Mouse (Mus musculus): ENCODE data around the gene Tgfbr3. TPM values are rescaled to one million over a fixed set of nuclear protein-coding genes. Genes with fewer than 3 reads are reported as not detected.

Tgfbr3 gene
- polyA plus RNA-seq, 1 experiment from 2014 or later: 7.2 TPM

- H3K27me3 ChIP-seq (ENCODE audit: low read depth, poor library complexity, severe bottlenecking): no peaks in the 10 kb centered on the region
- no peak for DNase-seq (ENCODE audit: low spot score)
- H3K27ac ChIP-seq (replicated peaks): no peak overlapping the region
- 59% methylated on average over 8 of the region's 8 CpGs for WGBS
- H3K36me3 ChIP-seq: no peaks in the 10 kb centered on the region
- H3K9me3 ChIP-seq (replicated peaks): no peaks in the 10 kb centered on the region
- H3K4me1 ChIP-seq: peaks cover 37% of the 10 kb centered on the region
- no peak overlapping the region for H3K4me3 ChIP-seq
Measured at GRCm38 (mm10) chr5:107167872-107168300, 121.5 kb downstream of the Tgfbr3 start.

- H3K27ac ChIP-seq (replicated peaks): no peak overlapping the region
- H3K4me1 ChIP-seq: peaks cover 37% of the 10 kb centered on the region
- no peak overlapping the region for H3K4me3 ChIP-seq
Measured at GRCm38 (mm10) chr5:107167373-107167772, 122.1 kb downstream of the Tgfbr3 start.

DNA sequence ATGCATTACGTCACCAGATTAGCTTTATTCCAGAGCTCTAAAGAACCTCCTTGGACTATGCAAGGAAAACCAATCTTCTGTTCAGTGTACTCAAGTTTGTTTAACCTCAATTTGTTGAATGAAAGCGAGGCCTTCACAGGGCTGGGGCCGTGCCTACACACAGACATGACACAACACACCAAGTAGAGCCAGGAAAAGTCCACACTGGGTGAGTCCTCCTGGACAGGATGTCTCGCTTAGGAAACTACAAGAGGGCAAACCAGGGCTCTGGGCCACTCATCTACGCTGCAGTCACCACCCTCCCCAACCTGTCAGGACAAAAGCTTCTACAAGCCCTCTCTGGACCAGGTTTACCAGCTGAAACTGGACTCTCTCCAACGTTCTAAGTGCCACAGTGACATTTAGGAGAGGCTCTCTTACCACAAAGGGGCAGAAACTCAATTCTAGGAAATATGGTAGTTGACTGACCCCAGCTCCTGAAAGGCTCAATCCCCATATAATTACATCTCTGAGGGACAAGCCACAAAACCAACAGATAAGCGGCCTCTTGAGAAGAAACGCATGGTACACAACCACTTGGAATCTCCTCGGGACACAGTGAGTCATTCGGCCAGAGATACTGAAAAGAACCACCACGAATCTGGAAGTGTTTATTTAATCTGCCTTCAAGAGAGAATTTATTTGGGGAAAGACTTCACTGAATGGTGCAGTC, 122.6 kb downstream of the Tgfbr3 start:
- Histone ChIP-seq H3K4me3 (no peak overlapping the region), H3K27ac (replicated peaks) (0 out of 2 replicates have a peak overlapping the region, but pooled peaks have one; percentile 9), H3K9me3 (replicated peaks) (no peaks in the 10 kb centered on the region), H3K36me3 (no peaks in the 10 kb centered on the region), H3K4me1 (peaks cover 34% of the 10 kb centered on the region), H3K27me3 (ENCODE audit: low read depth, poor library complexity, severe bottlenecking) (no peaks in the 10 kb centered on the region)
- WGBS: 59% methylated on average over 11 of the region's 11 CpGs
- DNase-seq (ENCODE audit: low spot score): no peak

More at GRCm38 (mm10) chr5:107167373-107167772, 122.1 kb downstream of the Tgfbr3 start:
- H3K9me3 ChIP-seq (replicated peaks): no peaks in the 10 kb centered on the region
- 64% methylated on average over 12 of the region's 12 CpGs for WGBS
- no peaks in the 10 kb centered on the region for H3K27me3 ChIP-seq (ENCODE audit: low read depth, poor library complexity, severe bottlenecking)
- H3K36me3 ChIP-seq: no peaks in the 10 kb centered on the region
- no peak for DNase-seq (ENCODE audit: low spot score)

DNA sequence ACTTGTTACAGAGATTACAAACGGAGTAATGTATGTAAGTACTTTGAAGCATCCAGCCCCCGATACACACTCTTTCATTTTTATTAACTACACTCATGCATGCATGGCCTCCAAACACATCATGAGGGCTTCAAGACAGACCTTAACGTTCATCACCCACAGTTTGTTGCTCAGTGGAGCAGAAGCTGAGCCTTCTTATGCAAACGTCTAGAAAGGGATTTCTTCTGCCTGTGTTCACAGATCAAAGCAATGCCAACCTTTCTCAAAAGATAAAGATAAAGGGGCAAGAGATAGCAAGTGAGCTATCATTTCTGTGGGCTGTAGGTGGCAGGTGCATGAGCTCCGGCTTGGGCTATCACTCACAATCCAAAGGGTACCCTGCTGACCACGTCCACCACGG, 123.7 kb downstream of the Tgfbr3 start:
- Histone ChIP-seq H3K27me3 (ENCODE audit: low read depth, poor library complexity, severe bottlenecking) (no peaks in the 10 kb centered on the region), H3K36me3 (no peaks in the 10 kb centered on the region), H3K4me3 (no peak overlapping the region), H3K4me1 (peaks cover 27% of the 10 kb centered on the region), H3K27ac (replicated peaks) (no peak overlapping the region), H3K9me3 (replicated peaks) (no peaks in the 10 kb centered on the region)
- 74% methylated on average over 7 of the region's 7 CpGs for WGBS
- DNase-seq (ENCODE audit: low spot score): no peak

- H3K9me3 ChIP-seq (replicated peaks): no peaks in the 10 kb centered on the region
- H3K27me3 ChIP-seq (ENCODE audit: low read depth, poor library complexity, severe bottlenecking): no peaks in the 10 kb centered on the region
- no peak overlapping the region for H3K4me3 ChIP-seq
- H3K27ac ChIP-seq (replicated peaks): no peak overlapping the region
- no peak for DNase-seq (ENCODE audit: low spot score)
- 91% methylated on average over 5 of the region's 5 CpGs for WGBS
- no peaks in the 10 kb centered on the region for H3K36me3 ChIP-seq
- H3K4me1 ChIP-seq: peaks cover 27% of the 10 kb centered on the region
Measured at GRCm38 (mm10) chr5:107165271-107165670, 124.2 kb downstream of the Tgfbr3 start.

GRCm38 (mm10) chr5:107164856-107165255, 124.6 kb downstream of the Tgfbr3 start:
- Histone ChIP-seq H3K4me3 (no peak overlapping the region), H3K4me1 (peaks cover 27% of the 10 kb centered on the region), H3K27ac (replicated peaks) (no peak overlapping the region), H3K36me3 (no peaks in the 10 kb centered on the region), H3K27me3 (ENCODE audit: low read depth, poor library complexity, severe bottlenecking) (no peaks in the 10 kb centered on the region), H3K9me3 (replicated peaks) (no peaks in the 10 kb centered on the region)
- DNase-seq (ENCODE audit: low spot score): no peak
- WGBS: 91% methylated on average over 4 of the region's 4 CpGs

GRCm38 (mm10) chr5:107164146-107164545, 125.3 kb downstream of the Tgfbr3 start:
- Histone ChIP-seq H3K4me1 (peaks cover 32% of the 10 kb centered on the region), H3K27me3 (ENCODE audit: low read depth, poor library complexity, severe bottlenecking) (no peaks in the 10 kb centered on the region), H3K36me3 (no peaks in the 10 kb centered on the region), H3K4me3 (no peak overlapping the region), H3K9me3 (replicated peaks) (no peaks in the 10 kb centered on the region), H3K27ac (replicated peaks) (no peak overlapping the region)
- DNase-seq (ENCODE audit: low spot score): no peak
- WGBS: 91% methylated on average over 4 of the region's 4 CpGs

- DNase-seq (ENCODE audit: low spot score): no peak
- no peaks in the 10 kb centered on the region for H3K9me3 ChIP-seq (replicated peaks)
- H3K27me3 ChIP-seq (ENCODE audit: low read depth, poor library complexity, severe bottlenecking): no peaks in the 10 kb centered on the region
- no peak overlapping the region for H3K4me3 ChIP-seq
- H3K36me3 ChIP-seq: no peaks in the 10 kb centered on the region
- peaks cover 40% of the 10 kb centered on the region for H3K4me1 ChIP-seq
- no peak overlapping the region for H3K27ac ChIP-seq (replicated peaks)
Measured at GRCm38 (mm10) chr5:107163336-107163735, 126.1 kb downstream of the Tgfbr3 start.

GRCm38 (mm10) chr5:107162812-107163211, 126.6 kb downstream of the Tgfbr3 start:
- no peak for DNase-seq (ENCODE audit: low spot score)
- Histone ChIP-seq H3K27me3 (ENCODE audit: low read depth, poor library complexity, severe bottlenecking) (no peaks in the 10 kb centered on the region), H3K36me3 (no peaks in the 10 kb centered on the region), H3K27ac (replicated peaks) (no peak overlapping the region), H3K9me3 (replicated peaks) (no peaks in the 10 kb centered on the region), H3K4me3 (no peak overlapping the region), H3K4me1 (peaks cover 37% of the 10 kb centered on the region)
- 85% methylated on average over 6 of the region's 6 CpGs for WGBS

DNA sequence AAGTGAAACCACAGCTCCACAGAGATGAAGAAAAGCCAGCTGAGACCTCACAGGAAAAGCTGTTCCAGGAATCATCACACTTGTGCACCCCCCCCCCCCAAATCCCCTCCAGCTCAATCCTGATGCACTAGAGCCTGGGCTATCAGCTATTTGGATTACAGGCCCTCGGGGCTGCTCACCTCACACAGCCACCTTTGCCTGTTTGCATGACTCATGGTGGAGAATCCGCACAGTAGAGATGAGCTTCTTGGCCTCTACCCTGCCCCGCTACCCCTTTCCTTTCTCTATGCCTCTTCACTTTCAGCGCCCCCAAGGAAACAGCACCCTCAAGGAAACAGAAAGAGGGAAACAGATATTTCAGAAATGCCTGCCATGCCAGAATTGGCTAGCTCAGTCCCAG, 127.1 kb downstream of the Tgfbr3 start:
- DNase-seq (ENCODE audit: low spot score): no peak
- Histone ChIP-seq H3K27ac (replicated peaks) (no peak overlapping the region), H3K36me3 (no peaks in the 10 kb centered on the region), H3K4me3 (no peak overlapping the region), H3K4me1 (peaks cover 37% of the 10 kb centered on the region), H3K9me3 (replicated peaks) (no peaks in the 10 kb centered on the region), H3K27me3 (ENCODE audit: low read depth, poor library complexity, severe bottlenecking) (no peaks in the 10 kb centered on the region)
- 89% methylated on average over 4 of the region's 4 CpGs for WGBS

- 84% methylated on average over 8 of the region's 8 CpGs for WGBS
- no peak overlapping the region for H3K27ac ChIP-seq (replicated peaks)
- no peak for DNase-seq (ENCODE audit: low spot score)
- no peaks in the 10 kb centered on the region for H3K27me3 ChIP-seq (ENCODE audit: low read depth, poor library complexity, severe bottlenecking)
- no peaks in the 10 kb centered on the region for H3K9me3 ChIP-seq (replicated peaks)
- H3K36me3 ChIP-seq: no peaks in the 10 kb centered on the region
- H3K4me3 ChIP-seq: no peak overlapping the region
- peaks cover 24% of the 10 kb centered on the region for H3K4me1 ChIP-seq
Measured at GRCm38 (mm10) chr5:107159914-107160890, 129.2 kb downstream of the Tgfbr3 start.

GRCm38 (mm10) chr5:107158531-107159178, 130.8 kb downstream of the Tgfbr3 start:
- H3K9me3 ChIP-seq (replicated peaks): no peaks in the 10 kb centered on the region
- H3K4me1 ChIP-seq: peaks cover 24% of the 10 kb centered on the region
- H3K27me3 ChIP-seq (ENCODE audit: low read depth, poor library complexity, severe bottlenecking): no peaks in the 10 kb centered on the region; the same call in 1 of the 2 replicates
- H3K4me3 ChIP-seq: no peak overlapping the region
- H3K27ac ChIP-seq (replicated peaks): no peak overlapping the region
- WGBS: 86% methylated on average over 7 of the region's 7 CpGs
- H3K36me3 ChIP-seq: no peaks in the 10 kb centered on the region
- no peak for DNase-seq (ENCODE audit: low spot score)
